Mouse (Mus musculus) stomach, postnatal 0 days (tissue): ENCODE measurements around the gene Sept1. TPM values are rescaled to one million over a fixed set of nuclear protein-coding genes. Genes with fewer than 3 reads are reported as not detected.
A peak's percentile ranks its signal among the peaks of the same experiment; 100 is the strongest.

ENCODE experiments used
- ATAC-seq: fragments of 200-750 bp; cut with Nextera tagmentation; 2 replicates; pipeline ENCODE4 v1.8.0; 2017; ENCODE audit not compliant: low FRiP score, low TSS enrichment
- DNase-seq: peaks from one replicate; pipeline ENCODE4 v3.0.0-alpha.2; 2016; ENCODE audit warnings: low spot score
- H3K27ac ChIP-seq: fragments of 300-500 bp; sonication (generic); replicated peaks from 2 replicates; pipeline ENCODE4 v1.5.1; 2014; ENCODE audit warnings: mild to moderate bottlenecking, control low read depth
- H3K27me3 ChIP-seq: fragments of 300-500 bp; sonication (generic); 2 replicates; pipeline ENCODE4 v1.6.1; 2014; ENCODE audit warnings: low read length; ENCODE audit not compliant: control insufficient read depth, insufficient read depth
- H3K36me3 ChIP-seq: fragments of 300-500 bp; sonication (generic); 2 replicates; pipeline ENCODE4 v1.6.1; 2014; ENCODE audit warnings: low read length, mixed read lengths; ENCODE audit not compliant: control insufficient read depth, insufficient read depth
- H3K4me1 ChIP-seq: fragments of 300-500 bp; sonication (generic); replicated peaks from 2 replicates; pipeline ENCODE4 v1.6.1; 2014; ENCODE audit warnings: antibody characterized with exemption; ENCODE audit not compliant: control insufficient read depth, insufficient read depth
- H3K4me2 ChIP-seq: fragments of 300-500 bp; sonication (generic); replicated peaks from 2 replicates; pipeline ENCODE4 v1.6.1; 2014; ENCODE audit warnings: low read depth, mild to moderate bottlenecking, control low read depth, moderate library complexity
- H3K4me3 ChIP-seq: fragments of 300-500 bp; sonication (generic); 2 replicates; pipeline ENCODE4 v1.5.1; 2014; ENCODE audit warnings: low read depth, low read length, control low read depth
- H3K9ac ChIP-seq: fragments of 300-500 bp; sonication (generic); 2 replicates; pipeline ENCODE4 v1.6.1; 2014; ENCODE audit warnings: mild to moderate bottlenecking, low read length, control low read depth, mixed read lengths
- H3K9me3 ChIP-seq: fragments of 300-500 bp; sonication (generic); 2 replicates; pipeline ENCODE4 v1.6.1; 2016; ENCODE audit warnings: low read length; ENCODE audit not compliant: control insufficient read depth
- CTCF ChIP-seq: IDR thresholded peaks from 2 replicates; pipeline ENCODE4 v1.5.1; 2016; ENCODE audit warnings: antibody characterized with exemption, low read depth, mild to moderate bottlenecking, moderate library complexity
- EP300 ChIP-seq: optimal IDR thresholded peaks from 2 replicates; pipeline ENCODE3; 2016; ENCODE audit warnings: antibody characterized with exemption
- WGBS: fragments of 180-500 bp; shearing (Covaris S2); extraction: QIAGEN DNeasy Blood & Tissue Kit; methylation state at CpG from one replicate; pipeline ENCODE4 v1.1.7; 2014; 5-methylcytosine and 5-hydroxymethylcytosine counted together
- polyA plus RNA-seq: library from polyadenylated mRNA; unstranded; fragments of >200 nt; fragmentation: Nextera tagmentation; extraction: Ambion mirVana; gene quantifications from 2 replicates; pipeline ENCODE4 v1.2.1, GENCODE M21; 2015

Sept1 gene
- polyA plus RNA-seq, 1 experiment from 2014 or later: 7.0 TPM

DNA sequence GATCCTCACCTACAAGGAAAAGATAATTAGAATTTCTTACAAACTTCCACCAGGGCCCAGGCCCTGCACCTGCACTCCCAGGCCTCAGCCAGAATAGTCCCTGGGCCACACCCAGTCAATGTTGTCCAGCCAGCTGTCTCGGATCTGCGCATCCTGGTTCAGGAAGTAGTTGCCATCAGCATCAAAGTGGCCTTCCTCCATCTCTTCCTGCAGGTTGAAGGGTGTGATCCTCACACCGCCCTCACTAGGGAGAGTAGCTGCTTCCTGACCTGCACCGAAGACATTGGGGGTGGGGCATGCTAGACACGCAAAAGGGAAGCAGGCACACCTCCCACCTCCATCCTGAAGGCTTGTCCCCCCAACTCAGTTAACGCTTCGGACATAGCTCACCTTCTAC lies 38.3 kb downstream of the Sept1 start:
- Histone ChIP-seq H3K27me3 (no peaks in the 10 kb centered on the region), H3K9ac (no peak overlapping the region; the same call in 1 of the 2 replicates), H3K4me2 (peak overlapping the region; percentile 70), H3K9me3 (no peaks in the 10 kb centered on the region), H3K4me3 (peak overlapping the region; percentile 64), H3K36me3 (peaks cover 17% of the 10 kb centered on the region; the same call in 1 of the 2 replicates), H3K27ac (no peak overlapping the region), H3K4me1 (peaks cover 3% of the 10 kb centered on the region; the same call in 1 of the 2 replicates)
- no peak for TF ChIP-seq EP300
- no peak for TF ChIP-seq CTCF
- 60% methylated on average over 7 of the region's 7 CpGs for WGBS
- no peak for ATAC-seq
- DNase-seq: no peak

DNA sequence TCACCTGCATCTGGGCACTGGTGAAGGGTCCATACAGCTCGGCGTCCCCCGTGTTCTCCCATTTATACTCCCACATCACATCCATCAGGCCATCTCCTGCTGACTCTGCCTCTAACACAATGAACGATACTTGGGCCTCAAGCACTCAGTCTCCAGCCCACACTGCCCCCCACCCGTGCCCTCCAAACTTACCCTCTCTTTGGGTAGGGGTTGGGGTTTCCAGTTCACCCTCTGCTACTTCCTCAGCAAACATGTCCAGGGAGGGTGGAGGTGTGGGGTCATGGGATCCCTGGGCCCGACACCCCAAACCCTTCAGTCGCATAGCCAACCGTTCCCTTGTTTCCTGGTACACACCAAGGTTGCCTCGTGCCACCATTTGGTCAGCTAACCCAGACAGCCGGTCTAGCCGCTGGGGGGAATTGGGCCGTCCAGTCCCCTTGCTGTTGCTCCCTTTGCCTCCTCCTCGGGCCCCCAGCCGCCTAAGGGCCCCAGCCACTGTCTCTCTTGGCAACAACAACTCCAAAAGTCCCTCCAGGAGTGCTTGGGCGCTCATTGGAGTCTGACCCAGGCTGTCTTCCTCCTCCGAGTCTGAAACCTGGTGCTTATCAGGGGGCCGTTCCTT lies 38.8 kb downstream of the Sept1 start:
- DNase-seq (no peak), ATAC-seq (no peak)
- Histone ChIP-seq H3K9ac (no peak overlapping the region), H3K4me1 (peaks cover 3% of the 10 kb centered on the region; the same call in 1 of the 2 replicates), H3K27me3 (no peaks in the 10 kb centered on the region), H3K9me3 (no peaks in the 10 kb centered on the region), H3K36me3 (peaks cover 14% of the 10 kb centered on the region; the same call in 1 of the 2 replicates), H3K4me2 (no peak overlapping the region), H3K4me3 (no peak overlapping the region), H3K27ac (no peak overlapping the region)
- TF ChIP-seq EP300 (no peak), CTCF (no peak)
- WGBS: 90% methylated on average over 17 of the region's 17 CpGs

DNA sequence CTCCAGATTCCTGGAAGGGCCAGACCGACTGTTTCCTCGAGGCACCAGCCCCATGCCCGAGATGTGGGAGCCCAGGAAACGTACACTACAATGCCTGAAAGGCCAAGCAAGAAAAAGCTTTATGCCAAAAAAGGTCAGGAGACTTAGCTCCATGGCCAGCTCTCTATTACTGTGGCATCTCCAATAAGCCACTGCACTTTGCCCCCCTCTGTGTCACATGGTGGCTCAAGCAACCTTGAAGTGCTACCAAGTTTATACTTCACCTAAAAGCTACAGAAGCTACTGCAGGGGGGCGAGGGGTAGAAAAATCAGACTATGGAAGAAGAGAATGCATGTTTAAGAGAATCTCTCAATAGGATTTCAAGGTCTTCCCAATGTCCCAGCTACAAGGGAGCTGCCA lies 39.9 kb downstream of the Sept1 start:
- no peak for ATAC-seq
- 94% methylated on average over 5 of the region's 5 CpGs for whole genome bisulfite sequencing
- no peak for DNase-seq

DNA sequence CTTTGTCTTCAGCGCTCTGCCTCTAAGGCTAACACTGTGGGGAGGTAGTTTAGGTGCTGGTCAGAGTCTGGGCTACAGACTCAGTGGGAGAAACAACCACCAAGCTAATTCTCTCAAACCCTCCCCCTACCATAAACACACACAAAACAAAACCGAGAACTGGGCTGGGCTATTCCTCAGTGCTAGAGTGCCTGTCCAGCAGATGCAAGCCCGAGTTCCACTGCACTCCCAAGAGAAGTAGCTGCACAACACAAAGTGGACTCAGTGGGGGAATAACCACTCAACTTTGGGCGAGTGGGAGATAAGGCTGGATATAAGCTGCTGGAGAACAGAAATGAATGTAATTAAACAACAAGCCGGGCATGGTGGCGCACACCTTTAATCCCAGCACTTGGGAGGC lies 42.3 kb downstream of the Sept1 start:
- Histone ChIP-seq H3K27me3 (no peaks in the 10 kb centered on the region), H3K27ac (no peak overlapping the region), H3K36me3 (peaks cover 2% of the 10 kb centered on the region; the same call in 1 of the 2 replicates), H3K9me3 (no peaks in the 10 kb centered on the region), H3K4me3 (no peak overlapping the region), H3K4me1 (peaks cover 3% of the 10 kb centered on the region; the same call in 1 of the 2 replicates), H3K4me2 (no peak overlapping the region), H3K9ac (no peak overlapping the region)
- no peak for ATAC-seq
- DNase-seq: no peak
- WGBS: 78% methylated on average over 6 of the region's 6 CpGs
- TF ChIP-seq CTCF (no peak), EP300 (no peak)

More for the DNA sequence above, 39.9 kb downstream of the Sept1 start:
- Histone ChIP-seq H3K9ac (no peak overlapping the region), H3K4me2 (no peak overlapping the region), H3K27me3 (no peaks in the 10 kb centered on the region), H3K4me1 (peaks cover 3% of the 10 kb centered on the region; the same call in 1 of the 2 replicates), H3K9me3 (no peaks in the 10 kb centered on the region), H3K4me3 (no peak overlapping the region), H3K36me3 (peaks cover 4% of the 10 kb centered on the region; the same call in 1 of the 2 replicates), H3K27ac (no peak overlapping the region)
- TF ChIP-seq EP300 (no peak), CTCF (no peak)

DNA sequence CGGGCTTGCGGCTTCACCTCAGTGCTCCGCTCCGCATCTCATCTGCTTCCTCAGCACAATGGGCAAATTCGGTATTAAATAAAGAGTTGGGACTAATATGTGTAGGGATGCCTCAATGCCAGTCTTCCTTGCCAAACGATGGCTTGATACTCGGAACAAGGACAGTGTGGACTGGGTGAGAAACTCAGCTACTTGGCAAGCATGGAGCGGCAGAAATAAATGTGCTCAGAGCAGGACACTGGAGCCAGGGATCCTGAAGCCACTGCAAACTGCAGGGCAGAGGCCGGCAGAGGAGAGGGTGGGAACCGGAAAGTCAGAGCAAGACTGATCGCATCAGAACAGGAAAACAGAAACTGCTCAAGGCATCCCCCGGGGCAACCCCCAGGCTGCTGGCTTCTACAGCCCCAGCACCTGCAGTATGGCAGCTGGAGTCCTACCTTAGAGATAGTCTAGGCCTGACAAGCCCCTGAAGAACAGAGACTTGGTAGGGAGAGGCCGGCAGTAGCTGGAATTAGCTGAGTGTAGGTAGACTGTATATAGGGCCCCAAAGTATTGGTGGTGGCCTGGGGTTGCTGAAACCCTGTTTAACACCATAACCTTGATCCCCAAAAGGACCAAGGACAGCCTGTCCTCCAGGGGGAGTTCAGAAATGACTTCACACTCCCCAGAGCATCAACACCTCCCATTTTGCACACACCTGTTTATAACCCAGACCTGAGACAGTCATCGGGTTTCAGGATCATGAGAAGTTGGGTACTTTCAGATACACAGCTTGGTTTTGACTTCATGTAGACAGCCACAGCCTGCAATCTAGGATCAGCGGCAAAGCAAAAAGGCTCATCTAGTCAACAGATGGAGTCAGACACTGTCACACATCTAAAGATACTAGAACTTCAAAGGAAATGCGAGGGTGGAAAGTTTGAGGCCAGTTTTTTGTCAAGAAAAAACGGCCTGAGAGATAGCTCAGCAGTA lies 44.3 kb downstream of the Sept1 start:
- no peaks in the 10 kb centered on the region for H3K27me3 ChIP-seq
- 81% methylated on average over 17 of the region's 17 CpGs for WGBS
- TF ChIP-seq EP300 (no peak), CTCF (no peak)
- no peak overlapping the region for H3K4me3 ChIP-seq
- no peak overlapping the region for H3K4me2 ChIP-seq
- no peak overlapping the region for H3K9ac ChIP-seq
- peaks cover 2% of the 10 kb centered on the region; the same call in 1 of the 2 replicates for H3K36me3 ChIP-seq
- ATAC-seq (no peak), DNase-seq (no peak)
- no peak overlapping the region for H3K27ac ChIP-seq
- no peaks in the 10 kb centered on the region for H3K4me1 ChIP-seq
- H3K9me3 ChIP-seq: no peaks in the 10 kb centered on the region
